Mouse (Mus musculus) E14TG2a.4 (cell line): Measurements from ENCODE around the gene Atp5l.

ENCODE experiments used
- CTCF ChIP-seq: conservative IDR thresholded peaks from 2 replicates; pipeline ENCODE4 v1.5.1; 2014; ENCODE audit warnings: low read length
- NANOG ChIP-seq: IDR thresholded peaks from 2 replicates; pipeline ENCODE4 v1.6.1; 2014; ENCODE audit warnings: borderline replicate concordance, low read length, mixed read lengths

GRCm38 (mm10) chr9:44921543-44921942 is 1.0 kb upstream of the Atp5l start:
- no peak for TF ChIP-seq CTCF
- no peak for TF ChIP-seq NANOG
